Mouse (Mus musculus) adrenal gland, adult 8-10 months (tissue): ENCODE data around the gene Arhgdib. TPM values are rescaled to one million over a fixed set of nuclear protein-coding genes. Genes with fewer than 3 reads are reported as not detected.

ENCODE experiments used
- DNase-seq: peaks from one replicate; pipeline ENCODE4 v3.0.0; 2022
- total RNA-seq, 4 experiments: library from RNA; stranded (reverse); gene quantifications; 2 replicates each; pipeline ENCODE4 v1.2.4; 2022

The Arhgdib gene
- total RNA-seq, 4 experiments from 2014 or later = 20.7 to 30.5 (median 28.0) TPM

DNA sequence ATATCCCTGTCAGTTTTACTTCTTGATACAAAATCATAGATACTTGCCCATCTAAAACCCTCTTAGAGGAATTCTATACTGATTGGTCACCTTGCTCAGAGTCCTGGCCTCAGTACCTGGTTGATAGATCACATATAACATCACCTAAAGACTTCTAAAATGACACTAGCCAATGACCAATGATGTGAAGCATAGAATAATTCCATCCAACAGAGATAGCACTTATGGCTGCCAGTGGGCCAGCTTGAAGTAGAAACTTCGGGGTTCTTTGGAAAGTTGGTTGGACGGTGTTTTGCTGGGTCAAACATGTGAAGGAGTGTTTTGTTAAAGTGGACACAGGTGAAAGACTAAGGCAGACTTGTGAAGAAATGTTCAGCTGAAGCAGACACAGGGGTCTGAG lies 8.5 kb upstream of the Arhgdib start:
- DNase-seq = no peak

DNA sequence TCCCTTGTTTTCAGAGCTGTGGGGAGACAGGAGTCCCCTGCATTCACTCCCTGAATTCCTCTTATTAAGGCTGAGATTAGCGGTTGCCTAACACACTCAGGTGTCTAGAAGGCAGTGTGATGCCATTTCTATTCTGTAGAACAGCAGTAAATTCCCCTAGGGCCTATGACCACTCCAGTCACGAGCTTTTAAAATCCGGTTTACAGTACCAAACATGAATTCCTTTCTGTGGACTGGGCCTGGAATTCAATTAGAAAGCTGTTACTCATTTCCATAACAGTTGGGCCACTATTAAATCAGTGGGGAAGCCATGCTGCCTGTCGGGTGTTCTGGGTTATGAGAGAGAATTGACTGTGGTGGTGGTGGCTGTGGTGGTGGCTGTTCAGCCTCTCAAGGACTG lies 6.0 kb upstream of the Arhgdib start:
- no peak for DNase-seq

DNA sequence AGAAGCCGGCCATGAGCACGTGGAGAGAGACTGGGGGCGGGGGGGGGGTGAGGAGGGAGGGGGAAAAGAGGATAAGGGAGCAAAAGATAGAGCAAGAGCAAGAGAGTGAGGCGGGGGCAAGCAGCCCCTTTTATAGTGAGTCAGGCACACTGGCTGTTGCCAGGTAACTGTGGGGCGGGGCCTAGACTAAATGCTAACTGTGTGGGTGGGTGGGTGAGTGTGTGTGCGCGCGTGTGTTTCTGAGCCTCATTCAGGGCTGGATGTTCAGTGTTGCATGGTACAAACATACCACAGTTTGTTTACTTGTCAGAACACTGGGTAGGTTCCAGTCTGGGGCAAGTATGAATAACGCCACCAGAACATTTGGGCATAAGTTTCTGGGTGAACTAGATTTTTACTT lies 5.2 kb upstream of the Arhgdib start:
- DNase-seq = no peak

DNA sequence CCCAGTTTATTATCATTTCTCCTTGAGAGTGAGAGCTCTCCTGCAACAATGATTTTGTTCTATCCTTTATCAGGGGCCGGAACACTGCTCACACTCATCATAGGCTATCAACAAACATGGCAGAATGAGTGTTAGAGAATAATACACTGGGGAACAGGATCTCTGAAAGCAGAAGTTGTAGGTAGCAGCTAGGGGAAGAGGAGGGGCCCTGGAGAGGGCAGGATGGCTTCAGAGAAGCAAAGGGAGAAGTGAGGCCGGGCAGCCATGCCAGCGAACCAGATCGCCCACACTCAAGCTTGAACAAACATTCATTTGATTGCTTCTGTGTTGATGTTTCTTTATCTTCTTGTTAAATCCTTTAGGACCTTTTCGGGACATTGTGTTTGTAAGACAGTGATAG lies 4.5 kb upstream of the Arhgdib start:
- no peak for DNase-seq

DNA sequence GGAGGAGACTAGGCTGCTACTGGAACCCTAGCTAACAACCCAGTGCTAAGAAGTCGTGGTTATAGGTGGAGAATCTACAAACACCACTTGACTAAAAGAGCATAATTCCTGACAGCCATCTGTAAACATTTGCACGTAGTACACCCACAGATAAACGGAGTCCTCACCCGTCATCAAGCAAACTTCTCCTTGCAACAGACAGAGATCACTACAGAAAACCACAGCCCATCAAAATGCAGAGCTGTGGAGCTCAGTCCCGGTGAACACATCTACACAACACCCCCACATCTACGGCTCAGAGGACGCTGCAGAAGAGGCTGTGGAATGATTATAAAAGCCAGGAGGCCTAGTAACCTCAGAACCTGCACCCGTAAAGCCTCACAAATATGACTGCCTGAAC lies 2.8 kb upstream of the Arhgdib start:
- DNase-seq = no peak

DNA sequence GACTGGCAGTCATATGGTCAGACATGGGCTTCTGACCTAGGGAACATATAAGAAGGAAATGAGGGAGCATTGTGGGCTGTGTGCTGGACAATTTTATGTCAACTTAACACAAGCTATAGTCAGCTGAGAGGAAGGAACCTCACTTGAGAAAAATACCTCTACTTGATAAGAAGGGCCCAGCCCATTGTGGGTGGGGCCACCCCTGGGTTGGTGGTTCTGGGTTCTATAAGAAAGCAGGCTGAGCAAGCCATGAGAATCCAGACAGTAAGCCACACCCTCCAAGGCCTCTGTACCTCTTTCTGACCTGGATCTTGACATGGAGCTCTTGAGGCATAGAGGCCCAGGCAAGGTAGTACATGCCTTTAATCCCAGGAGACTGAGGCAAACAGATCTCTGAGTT lies 1.7 kb upstream of the Arhgdib start:
- DNase-seq = no peak

DNA sequence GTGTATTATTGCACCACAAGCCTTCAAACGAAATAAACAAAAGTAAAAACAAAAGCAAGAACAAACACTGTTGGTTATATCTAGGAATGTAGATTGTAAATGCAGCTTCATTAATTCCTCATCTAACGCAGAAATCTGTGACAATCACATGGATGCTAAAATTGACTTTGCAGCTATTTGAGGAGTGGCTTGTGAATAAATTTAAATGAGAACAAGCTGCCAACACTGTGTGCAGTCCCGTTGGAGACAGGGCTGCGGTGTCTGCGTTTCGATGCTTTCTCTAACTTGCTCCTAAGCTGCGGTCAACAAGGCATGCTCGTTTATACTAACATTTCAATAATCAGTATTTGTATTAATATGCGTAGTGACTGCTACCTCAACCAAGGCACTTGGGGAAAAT lies 581 bp upstream of the Arhgdib start:
- no peak for DNase-seq

DNA sequence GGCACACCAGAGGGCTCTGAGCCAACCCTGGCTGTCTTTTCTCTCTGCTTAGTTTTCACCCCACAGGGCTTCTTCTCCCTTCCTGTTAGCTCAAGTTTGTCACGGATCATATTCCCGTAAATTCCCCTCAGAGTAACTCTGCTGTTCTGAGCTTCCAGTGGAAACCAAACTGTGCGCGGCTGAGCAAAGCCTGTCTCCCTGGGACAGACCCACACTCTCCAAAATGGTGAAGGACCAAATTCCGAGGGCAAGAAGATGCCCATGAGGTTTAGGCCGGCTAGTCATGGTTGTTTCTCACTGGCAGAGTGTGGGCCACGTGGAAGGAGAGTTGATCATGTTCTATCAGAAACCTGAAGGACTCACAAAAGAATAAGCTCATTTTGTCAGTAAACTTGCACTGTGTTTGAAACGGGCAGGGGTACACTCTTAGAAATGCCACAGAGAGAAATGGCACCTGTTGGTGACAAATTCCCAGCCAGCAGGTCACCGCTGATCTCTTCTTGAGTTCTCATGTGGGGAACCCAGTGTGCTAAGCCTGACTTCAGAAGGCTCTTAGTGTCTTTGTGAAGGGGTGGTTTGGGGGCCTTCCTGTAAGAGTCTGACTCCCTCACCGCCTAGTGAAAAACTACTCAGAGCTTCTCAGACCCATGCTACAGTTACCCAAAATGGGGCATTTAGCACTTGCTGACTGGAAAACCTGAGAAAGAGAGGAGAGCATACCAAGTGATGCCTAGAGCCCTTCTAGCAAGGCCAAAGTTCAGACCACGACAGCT lies 1.3 kb downstream of the Arhgdib start:
- DNase-seq = no peak

DNA sequence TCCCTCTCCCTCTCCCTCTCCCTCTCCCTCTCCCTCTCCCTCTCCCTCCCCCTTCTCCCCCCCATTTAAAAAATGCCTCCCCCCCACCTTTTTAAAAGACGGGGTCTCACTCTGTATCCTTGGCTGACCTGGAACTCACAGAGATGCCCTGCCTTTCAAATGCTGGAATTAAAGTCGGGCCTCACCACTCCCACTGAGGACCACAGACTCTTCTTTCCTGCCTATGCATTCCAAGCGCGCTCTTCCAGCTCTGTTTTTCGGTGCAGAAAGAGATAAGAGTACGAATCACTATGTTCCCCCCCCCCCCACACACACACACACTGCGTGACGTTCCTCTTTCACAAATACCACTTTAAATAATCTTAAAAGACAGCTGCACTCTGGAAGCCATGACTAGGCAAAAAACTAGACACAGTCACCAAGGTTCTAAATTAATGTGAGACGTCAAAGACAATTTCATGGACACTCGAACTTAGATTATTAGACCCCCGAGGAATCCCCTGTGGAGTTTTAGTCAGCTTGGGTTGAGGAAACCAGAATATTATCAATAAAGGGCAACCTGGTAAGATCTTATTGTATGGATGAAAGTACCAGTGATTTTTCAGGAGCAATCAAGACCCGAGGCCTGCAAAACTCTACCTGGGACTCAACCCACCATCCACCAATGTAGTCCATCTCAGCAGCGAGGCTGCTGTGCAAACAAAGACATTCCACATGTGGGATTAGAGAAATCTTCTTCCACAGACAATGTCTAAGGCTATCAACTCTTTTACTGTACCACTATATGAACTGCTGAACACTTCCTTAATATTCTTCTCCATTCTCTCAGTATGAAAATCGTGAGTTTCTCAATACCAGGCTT lies 2.1 kb downstream of the Arhgdib start:
- DNase-seq = no peak

DNA sequence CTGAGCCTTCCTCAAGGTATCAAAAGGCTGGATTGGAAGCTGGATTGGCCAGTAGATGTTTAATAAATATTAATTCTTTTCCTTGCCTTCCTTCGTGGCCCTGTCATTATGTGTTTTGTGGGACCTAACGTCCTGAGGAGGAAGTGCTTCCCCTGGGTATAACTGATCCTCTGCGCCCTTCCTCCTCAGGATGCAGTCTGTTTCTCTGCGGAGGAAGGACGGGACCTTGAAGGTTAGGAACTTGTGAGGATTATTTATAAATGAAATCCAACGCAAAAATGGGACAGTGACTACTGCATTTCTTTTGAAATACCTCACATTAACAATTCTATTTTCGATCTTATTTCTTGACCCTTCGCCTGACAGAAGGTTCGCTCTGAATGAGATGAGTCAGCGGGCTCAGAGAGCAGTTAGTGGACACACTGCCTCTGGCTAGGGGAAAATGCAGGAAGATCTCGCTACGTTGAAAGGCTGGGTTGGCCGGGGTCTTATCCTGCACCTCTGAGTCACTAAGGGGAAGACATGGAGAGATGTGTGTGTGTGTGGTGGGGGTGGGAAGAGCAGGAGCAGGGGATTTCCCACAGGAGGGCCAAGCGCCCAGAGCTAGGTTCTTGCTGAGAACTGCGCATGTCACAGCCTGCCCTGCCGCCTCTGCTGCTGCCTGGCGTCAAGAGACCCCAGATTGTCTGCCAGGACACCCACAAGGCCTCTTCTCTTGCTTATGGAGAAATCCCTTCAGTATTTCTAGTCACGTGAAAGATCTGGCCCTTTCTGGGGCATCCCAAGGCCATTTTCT lies 3.2 kb downstream of the Arhgdib start:
- peak; percentile 11 for DNase-seq

DNA sequence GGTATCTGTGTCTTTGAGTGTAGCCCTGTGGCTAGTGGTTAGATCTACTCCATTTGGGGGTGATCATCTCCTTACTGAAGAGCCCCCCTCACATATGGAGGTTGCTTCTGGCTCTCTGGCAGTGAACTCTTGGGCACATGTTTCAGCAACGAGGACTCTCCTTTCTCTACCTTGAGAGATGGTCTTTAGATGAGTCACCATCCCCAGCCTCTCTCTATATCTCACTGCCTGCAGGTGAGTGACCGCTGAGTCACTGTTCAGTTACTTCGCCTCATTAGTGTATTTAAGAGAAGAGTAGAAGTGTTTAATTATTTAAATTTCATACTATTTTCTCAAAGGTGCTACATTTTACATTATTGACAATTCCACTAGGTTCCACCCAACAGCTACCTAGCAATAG lies 4.6 kb downstream of the Arhgdib start:
- DNase-seq = no peak

DNA sequence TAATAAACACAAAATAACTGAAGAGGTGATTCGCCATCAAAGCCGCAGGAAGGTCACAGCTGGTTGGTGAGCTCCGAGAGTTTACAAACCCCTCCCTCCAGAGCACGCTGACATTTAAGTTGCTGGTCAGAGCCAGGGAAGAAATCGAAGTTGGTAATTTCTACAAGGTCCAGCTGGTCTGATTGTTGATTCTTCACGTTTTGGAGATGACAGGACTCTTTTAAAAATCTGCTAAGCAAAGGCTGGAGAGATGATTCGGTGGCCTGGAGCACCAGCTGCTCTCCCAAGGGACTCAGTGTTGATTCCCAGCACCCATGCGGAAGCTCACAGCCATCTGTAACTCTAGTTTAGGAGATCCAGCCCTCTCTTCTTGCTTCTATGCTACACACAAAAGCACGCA lies 5.3 kb downstream of the Arhgdib start:
- no peak for DNase-seq

DNA sequence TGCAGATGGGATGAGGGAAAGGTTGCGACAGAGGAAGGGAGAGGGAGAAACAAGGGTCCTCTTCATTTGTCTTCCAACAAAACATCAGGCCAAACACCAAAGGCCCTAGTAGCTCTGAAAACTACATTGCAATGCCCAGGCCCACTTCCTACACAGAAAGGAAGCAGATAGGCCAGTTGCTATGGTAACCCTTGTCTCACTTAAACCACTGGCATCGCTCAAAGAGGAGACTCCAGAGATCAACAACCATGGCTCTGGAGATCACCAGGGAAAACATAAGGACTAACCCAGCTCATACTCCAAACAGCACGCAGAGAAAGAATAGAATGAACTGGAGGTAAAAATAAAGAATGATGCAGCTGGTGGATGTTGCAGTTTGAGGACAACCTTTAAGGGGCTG lies 6.5 kb downstream of the Arhgdib start:
- DNase-seq = no peak

DNA sequence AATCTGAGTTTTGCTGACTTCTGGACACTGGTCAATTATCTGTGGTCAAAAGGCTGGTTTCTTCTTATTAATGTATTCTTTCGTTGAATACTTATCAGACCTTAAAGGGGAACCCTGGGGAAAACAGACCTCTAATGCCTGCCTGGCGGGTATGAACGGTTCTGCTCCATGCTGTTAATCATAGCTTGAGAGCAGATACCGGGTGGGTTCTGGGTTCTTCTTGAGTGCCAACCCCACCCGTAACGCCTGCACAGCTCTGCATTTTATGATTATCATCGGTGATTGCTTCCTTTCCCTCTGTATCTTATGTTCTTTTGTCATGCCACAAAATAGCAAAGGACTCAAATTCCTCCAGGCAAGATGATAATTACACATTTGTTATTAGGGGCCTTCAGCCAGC lies 7.6 kb downstream of the Arhgdib start:
- no peak for DNase-seq

DNA sequence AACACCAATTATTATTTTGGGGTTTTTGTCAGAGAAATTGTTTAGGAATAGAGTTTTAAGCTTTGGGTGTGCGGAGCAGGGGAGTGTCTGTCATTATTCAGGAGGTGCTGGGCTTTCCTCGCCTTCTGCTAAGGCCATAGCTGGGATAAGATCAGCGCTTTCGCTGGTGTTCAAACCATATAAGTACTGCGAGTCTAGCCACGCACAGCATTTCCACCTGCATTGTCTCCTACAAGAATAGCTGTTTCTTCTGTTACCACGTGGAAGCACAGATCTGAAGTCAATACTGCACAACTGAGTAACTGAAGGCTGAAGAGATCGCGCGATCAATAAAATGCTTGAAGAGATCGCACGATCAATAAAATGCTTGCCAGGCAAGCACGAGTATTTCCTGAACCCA lies 10.5 kb downstream of the Arhgdib start:
- DNase-seq = no peak

DNA sequence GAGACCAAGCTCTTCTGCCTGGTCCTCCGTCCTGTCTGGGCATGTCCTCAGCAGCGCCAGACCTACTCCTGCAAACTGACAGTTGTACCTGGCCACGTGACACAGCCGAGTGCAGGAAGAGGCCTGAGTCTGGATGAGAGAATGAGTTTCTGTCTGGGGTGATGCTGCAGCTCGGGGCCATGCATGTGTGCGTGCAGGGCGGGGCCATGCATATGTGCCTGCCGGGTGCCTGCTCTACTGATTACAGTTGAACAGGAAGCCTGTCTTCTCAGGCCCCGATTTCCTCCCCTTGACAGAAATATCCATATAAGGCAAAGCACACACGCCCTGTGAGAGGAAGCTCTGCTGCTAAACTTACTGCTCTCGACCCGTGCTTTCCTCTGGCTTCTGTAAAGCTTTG lies 11.0 kb downstream of the Arhgdib start:
- DNase-seq = peak; percentile 11

DNA sequence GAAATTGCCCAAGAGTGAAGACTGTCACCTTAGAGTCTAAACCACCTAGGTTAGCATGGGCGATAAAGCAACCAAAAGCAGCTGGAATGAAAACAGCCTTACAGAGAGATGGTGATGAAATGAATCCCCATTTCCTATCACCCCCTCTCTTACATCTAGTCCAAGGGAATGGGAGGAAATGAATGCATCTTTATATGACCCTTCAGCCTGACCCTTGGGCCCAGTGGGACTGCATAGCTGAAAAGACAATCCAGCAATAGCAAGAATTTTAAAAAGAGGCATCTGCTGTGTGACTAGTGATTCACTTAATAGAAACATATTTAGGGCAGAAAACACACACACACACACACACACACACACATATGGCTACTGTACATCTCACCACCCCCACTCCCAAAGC lies 14.1 kb downstream of the Arhgdib start:
- DNase-seq = no peak

DNA sequence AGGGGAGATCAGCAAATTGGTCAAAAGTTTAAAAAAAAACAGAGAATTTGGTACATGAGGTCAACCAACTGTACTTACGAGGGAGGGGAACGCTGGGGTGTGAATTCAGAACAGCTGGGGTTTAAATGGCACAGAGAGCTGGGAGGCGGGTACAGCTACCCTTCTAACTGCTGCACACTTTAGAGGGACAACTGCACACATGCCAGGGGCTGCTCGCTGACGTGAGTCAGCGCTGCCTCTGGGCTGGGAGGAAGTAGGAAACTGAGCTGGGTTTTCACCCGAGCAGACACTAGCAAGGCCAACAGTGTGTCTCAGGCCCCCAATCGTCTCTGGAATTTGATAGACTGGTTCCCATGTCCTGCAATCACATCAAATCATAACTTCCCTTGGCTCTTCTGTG lies 16.6 kb downstream of the Arhgdib start:
- no peak for DNase-seq

DNA sequence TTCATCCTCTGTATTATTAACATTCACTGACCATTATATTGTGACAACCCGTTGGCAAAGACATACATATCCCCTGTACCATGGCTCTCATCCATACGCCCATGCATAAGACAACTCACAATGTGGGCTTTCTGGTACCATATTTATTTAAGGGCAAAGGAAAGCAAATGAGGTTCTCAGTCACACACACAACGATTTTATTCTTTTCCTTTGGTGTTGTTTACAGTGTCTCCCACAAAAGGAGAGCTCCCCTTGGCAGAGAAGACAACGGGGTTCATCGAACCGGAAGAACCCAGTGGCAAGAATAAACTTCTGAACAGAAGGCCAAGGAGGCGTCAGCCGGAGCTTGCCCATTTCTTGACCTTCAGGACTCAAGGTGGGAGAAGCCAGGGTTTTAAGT lies 18.2 kb downstream of the Arhgdib start, which contains the start of gene Pde6h:
Gene Pde6h, plus strand, starts transcription at position 301 of the 400 bp plus-strand sequence.
- DNase-seq = no peak

DNA sequence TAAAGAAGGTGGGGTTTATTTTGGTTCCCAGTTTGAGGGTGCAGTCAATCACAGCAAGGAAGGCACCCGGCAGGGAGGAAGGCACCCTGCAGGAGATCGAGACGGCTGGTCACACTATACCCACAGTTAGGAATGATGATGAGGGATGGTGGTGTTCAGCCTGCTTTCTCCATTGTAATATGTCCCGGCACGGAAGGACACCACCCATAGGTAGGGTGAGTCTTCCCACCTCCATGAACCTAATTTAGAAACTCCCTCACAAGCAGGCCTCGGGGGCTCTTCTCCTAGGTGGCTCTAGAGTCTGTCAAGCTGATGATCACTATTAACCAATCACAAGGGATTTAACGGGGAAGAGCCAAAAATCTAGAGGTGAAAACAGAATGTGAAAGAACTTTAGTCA lies 18.8 kb downstream of the Arhgdib start:
- no peak for DNase-seq

DNA sequence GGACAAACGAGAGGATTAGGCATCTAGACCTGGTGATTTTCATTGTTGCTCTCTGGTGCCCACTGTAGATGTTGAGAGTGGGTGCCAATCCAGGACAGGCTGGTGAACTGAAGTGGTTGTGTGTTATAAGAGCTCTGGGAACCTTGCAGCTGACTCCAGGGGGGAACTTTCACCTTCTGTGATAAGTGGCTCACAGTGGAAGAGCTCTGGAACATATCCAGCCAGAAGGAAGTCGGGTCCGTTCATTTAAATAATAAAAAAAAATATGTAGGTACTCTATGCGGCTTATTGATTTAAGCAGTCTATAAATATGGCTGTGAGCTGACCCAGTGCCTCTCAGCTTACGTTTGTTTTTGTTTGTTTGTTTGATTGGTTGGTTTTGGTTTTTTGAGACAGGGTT lies 19.6 kb downstream of the Arhgdib start, which contains the start of gene Erp27:
Gene Erp27, minus strand, starts transcription at position 101 of the 400 bp plus-strand sequence.
- no peak for DNase-seq

DNA sequence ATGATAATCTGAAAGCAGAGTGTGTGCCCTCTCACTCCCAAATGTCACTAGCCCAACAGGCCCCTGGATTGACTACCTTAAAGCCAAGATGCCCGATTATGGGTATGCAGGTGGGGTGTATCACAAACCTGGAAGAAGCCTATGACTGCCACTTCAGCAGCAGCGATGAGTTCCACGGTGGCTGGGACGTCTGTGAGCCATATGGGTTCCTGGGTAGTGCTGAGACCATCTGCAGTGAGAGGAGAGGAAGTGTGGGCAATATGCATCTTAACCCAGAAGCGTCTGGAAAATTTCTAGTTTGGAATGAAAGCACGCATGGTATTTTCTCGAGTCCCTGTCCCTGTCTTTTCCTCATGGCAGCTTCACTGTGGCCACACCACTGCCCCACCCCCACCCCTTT lies 20.1 kb downstream of the Arhgdib start:
- no peak for DNase-seq
